Comparison of ENCODE assay signal across 18 mouse cellular contexts in genomic region chr8:41703927-41704924, GRCm38 (mm10).
DNase-seq lines count a peak whose midpoint lies in the region; ATAC-seq and TF ChIP-seq lines count a peak whose summit lies in the region.
"Had no signal": no experiment of that assay in that cellular context is flagged by ENCODE, and none has a peak within 500 bp of the region (broad histone marks: within the 10 kb centered on the region; RNA-seq: fewer than 3 reads in every experiment).

No protein-coding gene starts in this region.

- H3K27ac ChIP-seq in hindbrain, embryonic 11.5 days (ENCODE audit: low read depth, low read length), result no peak overlapping the region
- no peak overlapping the region for H3K27ac ChIP-seq in hindbrain, embryonic 10.5 days
- H3K27ac ChIP-seq in forebrain, postnatal 0 days (ENCODE audit: low read depth, low read length), result no peak overlapping the region
- no peak overlapping the region for H3K27ac ChIP-seq in kidney, postnatal 0 days
- H3K27ac ChIP-seq in midbrain, embryonic 16.5 days (ENCODE audit: low read length), result no peak overlapping the region
- H3K27ac ChIP-seq: embryonic facial prominence, embryonic 12.5 days; liver, embryonic 12.5 days had no signal

- no peak overlapping the region for H3K4me3 ChIP-seq in hindbrain, embryonic 11.5 days (ENCODE audit: low read depth, low read length)
- H3K4me3 ChIP-seq in hindbrain, embryonic 10.5 days, result no peak overlapping the region
- no peak overlapping the region for H3K4me3 ChIP-seq in forebrain, postnatal 0 days (ENCODE audit: low read depth, low read length)
- no peak overlapping the region for H3K4me3 ChIP-seq in kidney, postnatal 0 days (replicated peaks; ENCODE audit: low read depth, low read length)
- no peak overlapping the region for H3K4me3 ChIP-seq in midbrain, embryonic 16.5 days (ENCODE audit: low read depth, low read length)
- H3K4me3 ChIP-seq: embryonic facial prominence, embryonic 12.5 days; heart, embryonic 12.5 days; liver, embryonic 12.5 days had no signal

- no peaks in the 10 kb centered on the region for H3K36me3 ChIP-seq in hindbrain, embryonic 11.5 days (ENCODE audit: control insufficient read depth, insufficient read depth, low read length)
- no peaks in the 10 kb centered on the region for H3K36me3 ChIP-seq in hindbrain, embryonic 10.5 days
- H3K36me3 ChIP-seq in forebrain, postnatal 0 days (ENCODE audit: insufficient read depth), result no peaks in the 10 kb centered on the region
- H3K36me3 ChIP-seq in kidney, postnatal 0 days (ENCODE audit: insufficient read depth, low read length), result no peaks in the 10 kb centered on the region
- H3K36me3 ChIP-seq in midbrain, embryonic 16.5 days (ENCODE audit: control insufficient read depth, insufficient read depth, low read length), result no peaks in the 10 kb centered on the region
- H3K36me3 ChIP-seq: embryonic facial prominence, embryonic 12.5 days; heart, embryonic 12.5 days; liver, embryonic 12.5 days had no signal

- H3K27me3 ChIP-seq in hindbrain, embryonic 11.5 days (ENCODE audit: control insufficient read depth, insufficient read depth, low read length), result no peaks in the 10 kb centered on the region
- no peaks in the 10 kb centered on the region for H3K27me3 ChIP-seq in hindbrain, embryonic 10.5 days (ENCODE audit: insufficient read depth, poor library complexity, severe bottlenecking)
- no peaks in the 10 kb centered on the region for H3K27me3 ChIP-seq in forebrain, postnatal 0 days (ENCODE audit: insufficient read depth, low read length)
- no peaks in the 10 kb centered on the region for H3K27me3 ChIP-seq in kidney, postnatal 0 days (ENCODE audit: insufficient read depth, low read length)
- no peaks in the 10 kb centered on the region for H3K27me3 ChIP-seq in midbrain, embryonic 16.5 days (ENCODE audit: control insufficient read depth, insufficient read depth, low read depth, low read length)
- H3K27me3 ChIP-seq: embryonic facial prominence, embryonic 12.5 days; heart, embryonic 12.5 days; liver, embryonic 12.5 days had no signal

- WGBS in hindbrain, embryonic 11.5 days, result 65% methylated on average over 9 of the region's 9 CpGs
- 66% methylated on average over 9 of the region's 9 CpGs for WGBS in hindbrain, embryonic 10.5 days
- WGBS in forebrain, postnatal 0 days, result 34% methylated on average over 9 of the region's 9 CpGs
- 39% methylated on average over 9 of the region's 9 CpGs for WGBS in kidney, postnatal 0 days
- WGBS in midbrain, embryonic 16.5 days, result 28% methylated on average over 9 of the region's 9 CpGs

- peak; percentile 51 for ATAC-seq in hindbrain, embryonic 11.5 days (ENCODE audit: low FRiP score)
- ATAC-seq in forebrain, postnatal 0 days, result no peak
- ATAC-seq in kidney, postnatal 0 days (replicated peaks; ENCODE audit: low FRiP score, low read depth), result no peak
- ATAC-seq in midbrain, embryonic 16.5 days, result no peak
- ATAC-seq: liver, embryonic 12.5 days had no signal

- no peaks in the 10 kb centered on the region for H3K4me1 ChIP-seq in hindbrain, embryonic 11.5 days (replicated peaks; ENCODE audit: control insufficient read depth, insufficient read depth, low read length)
- H3K4me1 ChIP-seq in hindbrain, embryonic 10.5 days (replicated peaks), result no peaks in the 10 kb centered on the region
- H3K4me1 ChIP-seq in forebrain, postnatal 0 days (ENCODE audit: insufficient read depth), result no peaks in the 10 kb centered on the region
- no peaks in the 10 kb centered on the region for H3K4me1 ChIP-seq in kidney, postnatal 0 days (replicated peaks; ENCODE audit: insufficient read depth, low read length)
- peaks cover 5% of the 10 kb centered on the region; the same call in 1 of the 2 replicates for H3K4me1 ChIP-seq in midbrain, embryonic 16.5 days (ENCODE audit: control insufficient read depth, insufficient read depth, low read length)
- H3K4me1 ChIP-seq: embryonic facial prominence, embryonic 12.5 days; heart, embryonic 12.5 days; liver, embryonic 12.5 days had no signal

- H3K9me3 ChIP-seq in hindbrain, embryonic 11.5 days (ENCODE audit: control insufficient read depth, low read length), result no peaks in the 10 kb centered on the region
- H3K9me3 ChIP-seq in hindbrain, embryonic 10.5 days, result no peaks in the 10 kb centered on the region
- H3K9me3 ChIP-seq in forebrain, postnatal 0 days (ENCODE audit: low read length), result no peaks in the 10 kb centered on the region
- no peaks in the 10 kb centered on the region for H3K9me3 ChIP-seq in kidney, postnatal 0 days (replicated peaks; ENCODE audit: low read length)
- H3K9me3 ChIP-seq in midbrain, embryonic 16.5 days (replicated peaks; ENCODE audit: control insufficient read depth, low read length, poor library complexity, severe bottlenecking), result no peaks in the 10 kb centered on the region
- H3K9me3 ChIP-seq: embryonic facial prominence, embryonic 12.5 days; heart, embryonic 12.5 days; liver, embryonic 12.5 days had no signal

- H3K9ac ChIP-seq in hindbrain, embryonic 11.5 days (ENCODE audit: low read depth, low read length), result no peak overlapping the region
- no peak overlapping the region for H3K9ac ChIP-seq in forebrain, postnatal 0 days
- H3K9ac ChIP-seq in kidney, postnatal 0 days (ENCODE audit: low read depth, low read length), result no peak overlapping the region
- no peak overlapping the region for H3K9ac ChIP-seq in midbrain, embryonic 16.5 days (ENCODE audit: low read depth, low read length)
- H3K9ac ChIP-seq: embryonic facial prominence, embryonic 12.5 days; heart, embryonic 12.5 days; liver, embryonic 12.5 days had no signal

- no peak overlapping the region for H3K4me2 ChIP-seq in hindbrain, embryonic 11.5 days (replicated peaks; ENCODE audit: low read depth, low read length)
- no peak overlapping the region for H3K4me2 ChIP-seq in forebrain, postnatal 0 days (ENCODE audit: low read depth)
- H3K4me2 ChIP-seq in kidney, postnatal 0 days (ENCODE audit: low read length), result no peak overlapping the region
- peak overlapping the region; percentile 27; the same call in 1 of the 2 replicates for H3K4me2 ChIP-seq in midbrain, embryonic 16.5 days (ENCODE audit: low read length)
- H3K4me2 ChIP-seq: embryonic facial prominence, embryonic 12.5 days; heart, embryonic 12.5 days; liver, embryonic 12.5 days had no signal

- TF ChIP-seq CTCF in forebrain, postnatal 0 days (IDR thresholded peaks at IDR 0.05; ENCODE audit: low read depth), result no peak
- TF ChIP-seq CTCF in kidney, postnatal 0 days (IDR thresholded peaks at IDR 0.05; ENCODE audit: low read depth), result no peak

- no peak for DNase-seq in hindbrain, embryonic 11.5 days (ENCODE audit: low spot score)
- DNase-seq in hindbrain, embryonic 10.5 days (ENCODE audit: low spot score), result no peak
- peak; percentile 11 for DNase-seq in forebrain, postnatal 0 days
- peak; percentile 7 for DNase-seq in kidney, postnatal 0 days (ENCODE audit: low spot score)
- DNase-seq in heart, adult 8-10 months (ENCODE audit: low spot score), result no peak
- DNase-seq in left cerebral cortex, postnatal 36 days (ENCODE audit: low spot score in 2 of 2), result no peak
- no peak for DNase-seq in testis, postnatal 10 days (ENCODE audit: low spot score)
- DNase-seq: adrenal gland, postnatal 14 days; B cell, adult 2 months; cerebellum, postnatal 14 days; gastrocnemius, postnatal 25 days; heart, postnatal 4 days; right cerebral cortex, postnatal 25 days; thymus, adult 2 months had no signal

- intact Hi-C loops in left cerebral cortex, postnatal 36 days (cut with DNase I), result no loop called here

Comparison
In these comparisons a context has a peak if more than half of its experiments do, and no peak if none do; other contexts are left out.
1. DNase-seq: peak in forebrain, postnatal 0 days (single experiment) and kidney, postnatal 0 days (single experiment); none in hindbrain, embryonic 11.5 days (single experiment), hindbrain, embryonic 10.5 days (single experiment), heart, adult 8-10 months (single experiment), left cerebral cortex, postnatal 36 days (0 of 2) and testis, postnatal 10 days (single experiment).